Mouse (Mus musculus) midbrain, embryonic 15.5 days (tissue): ENCODE data around the gene Scyl1. TPM values are rescaled to one million over a fixed set of nuclear protein-coding genes. Genes with fewer than 3 reads are reported as not detected.

Experiments used
- ATAC-seq: fragments of 200-750 bp; cut with Nextera tagmentation; replicated peaks from 2 replicates; pipeline ENCODE4 v1.8.0; 2017; ENCODE audit warnings: moderate TSS enrichment
- H3K27ac ChIP-seq: fragments of 300-500 bp; sonication (generic); 2 replicates; pipeline ENCODE4 v1.5.1; 2015; ENCODE audit warnings: mild to moderate bottlenecking, inconsistent platforms
- H3K27me3 ChIP-seq: fragments of 300-500 bp; sonication (generic); replicated peaks from 2 replicates; pipeline ENCODE4 v1.6.1; 2015; ENCODE audit warnings: inconsistent platforms
- H3K36me3 ChIP-seq: fragments of 300-500 bp; sonication (generic); replicated peaks from 2 replicates; pipeline ENCODE4 v1.6.1; 2015; ENCODE audit warnings: inconsistent platforms
- H3K4me1 ChIP-seq: fragments of 300-500 bp; sonication (generic); 2 replicates; pipeline ENCODE4 v1.6.1; 2015; ENCODE audit warnings: inconsistent platforms
- H3K4me2 ChIP-seq: fragments of 300-500 bp; sonication (generic); 2 replicates; pipeline ENCODE4 v1.6.1; 2015; ENCODE audit warnings: inconsistent platforms, mild to moderate bottlenecking, moderate library complexity
- H3K4me3 ChIP-seq: fragments of 300-500 bp; sonication (generic); 2 replicates; pipeline ENCODE4 v1.5.1; 2015; ENCODE audit warnings: mild to moderate bottlenecking, inconsistent platforms
- H3K9ac ChIP-seq: fragments of 300-500 bp; sonication (generic); 2 replicates; pipeline ENCODE4 v1.6.1; 2015; ENCODE audit warnings: mild to moderate bottlenecking, inconsistent platforms
- H3K9me3 ChIP-seq: fragments of 300-500 bp; sonication (generic); 2 replicates; pipeline ENCODE4 v1.6.1; 2016; ENCODE audit warnings: inconsistent platforms
- WGBS: fragments of 180-500 bp; shearing (Covaris S2); methylation state at CpG from one replicate; pipeline ENCODE4 v1.1.7; 2015; ENCODE audit warnings: mixed read lengths; 5-methylcytosine and 5-hydroxymethylcytosine counted together
- polyA plus RNA-seq: library from polyadenylated mRNA; unstranded; fragments of >200 nt; fragmentation: Nextera tagmentation; extraction: Ambion mirVana; gene quantifications from 2 replicates; pipeline ENCODE4 v1.2.1, GENCODE M21; 2015

Gene Scyl1
- polyA plus RNA-seq, 1 experiment from 2014 or later: 94.7 TPM

DNA sequence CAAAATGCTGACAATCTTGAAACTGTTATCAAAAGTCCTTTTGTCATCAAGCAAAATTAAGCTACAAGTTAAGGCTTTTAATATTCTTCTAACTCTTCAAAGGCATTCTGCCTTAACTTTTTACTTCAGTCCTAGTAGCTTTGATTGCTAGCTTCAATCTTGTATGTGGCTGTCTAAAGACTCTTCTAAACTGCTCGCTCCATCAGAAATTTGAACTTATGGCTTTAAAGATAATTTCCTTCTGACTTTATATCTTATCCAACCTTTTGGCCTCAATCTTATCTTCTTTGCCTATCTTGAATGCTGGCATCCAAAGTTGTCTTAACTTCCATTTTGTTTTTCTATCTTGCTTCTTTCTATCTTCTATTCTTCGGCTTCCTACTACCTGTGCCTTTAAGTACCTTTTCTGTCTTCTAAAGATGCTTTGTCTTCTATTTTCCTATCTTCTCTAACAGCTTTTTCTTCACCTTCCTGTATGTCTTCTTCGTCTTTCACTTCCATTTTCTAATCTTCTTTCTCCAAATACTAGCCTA is 30.3 kb upstream of the Scyl1 start:
- H3K9me3 ChIP-seq: no peaks in the 10 kb centered on the region
- 3% methylated on average over 3 of the region's 3 CpGs for WGBS
- no peak for ATAC-seq
- H3K27me3 ChIP-seq: no peaks in the 10 kb centered on the region
- peak overlapping the region; percentile 80 for H3K4me3 ChIP-seq
- peak overlapping the region; percentile 89 for H3K4me2 ChIP-seq
- peaks cover 2% of the 10 kb centered on the region; the same call in 1 of the 2 replicates for H3K36me3 ChIP-seq
- H3K9ac ChIP-seq: peak overlapping the region; percentile 77
- H3K4me1 ChIP-seq: peaks cover 31% of the 10 kb centered on the region
- H3K27ac ChIP-seq: peak overlapping the region; percentile 100

- Histone ChIP-seq H3K9me3 (no peaks in the 10 kb centered on the region), H3K4me1 (peaks cover 31% of the 10 kb centered on the region), H3K27ac (peak overlapping the region; percentile 100), H3K27me3 (no peaks in the 10 kb centered on the region), H3K4me2 (peak overlapping the region; percentile 89), H3K36me3 (peaks cover 8% of the 10 kb centered on the region), H3K9ac (peak overlapping the region; percentile 77), H3K4me3 (peak overlapping the region; percentile 80)
- WGBS: under 1% methylated on average over 19 of the region's 19 CpGs
- ATAC-seq: no peak
Measured at GRCm38 (mm10) chr19:5800632-5801431, 29.6 kb upstream of the Scyl1 start.

- Histone ChIP-seq H3K27me3 (no peaks in the 10 kb centered on the region), H3K4me3 (peak overlapping the region; percentile 80), H3K4me2 (peak overlapping the region; percentile 89), H3K9ac (peak overlapping the region; percentile 77), H3K27ac (peak overlapping the region; percentile 100), H3K36me3 (peaks cover 8% of the 10 kb centered on the region), H3K9me3 (no peaks in the 10 kb centered on the region), H3K4me1 (peaks cover 37% of the 10 kb centered on the region)
- WGBS: 0% methylated on average over 2 of the region's 2 CpGs
- ATAC-seq: no peak
Measured at GRCm38 (mm10) chr19:5800350-5800631, 29.1 kb upstream of the Scyl1 start.

GRCm38 (mm10) chr19:5799566-5800349 is 28.5 kb upstream of the Scyl1 start:
- H3K9me3 ChIP-seq: no peaks in the 10 kb centered on the region
- peaks cover 9% of the 10 kb centered on the region for H3K36me3 ChIP-seq
- ATAC-seq: no peak
- H3K4me2 ChIP-seq: peak overlapping the region; percentile 89
- no peaks in the 10 kb centered on the region for H3K27me3 ChIP-seq
- peak overlapping the region; percentile 77 for H3K9ac ChIP-seq
- WGBS: 0% methylated on average over 10 of the region's 10 CpGs
- peak overlapping the region; percentile 100 for H3K27ac ChIP-seq
- peaks cover 38% of the 10 kb centered on the region for H3K4me1 ChIP-seq
- peak overlapping the region; percentile 80 for H3K4me3 ChIP-seq

DNA sequence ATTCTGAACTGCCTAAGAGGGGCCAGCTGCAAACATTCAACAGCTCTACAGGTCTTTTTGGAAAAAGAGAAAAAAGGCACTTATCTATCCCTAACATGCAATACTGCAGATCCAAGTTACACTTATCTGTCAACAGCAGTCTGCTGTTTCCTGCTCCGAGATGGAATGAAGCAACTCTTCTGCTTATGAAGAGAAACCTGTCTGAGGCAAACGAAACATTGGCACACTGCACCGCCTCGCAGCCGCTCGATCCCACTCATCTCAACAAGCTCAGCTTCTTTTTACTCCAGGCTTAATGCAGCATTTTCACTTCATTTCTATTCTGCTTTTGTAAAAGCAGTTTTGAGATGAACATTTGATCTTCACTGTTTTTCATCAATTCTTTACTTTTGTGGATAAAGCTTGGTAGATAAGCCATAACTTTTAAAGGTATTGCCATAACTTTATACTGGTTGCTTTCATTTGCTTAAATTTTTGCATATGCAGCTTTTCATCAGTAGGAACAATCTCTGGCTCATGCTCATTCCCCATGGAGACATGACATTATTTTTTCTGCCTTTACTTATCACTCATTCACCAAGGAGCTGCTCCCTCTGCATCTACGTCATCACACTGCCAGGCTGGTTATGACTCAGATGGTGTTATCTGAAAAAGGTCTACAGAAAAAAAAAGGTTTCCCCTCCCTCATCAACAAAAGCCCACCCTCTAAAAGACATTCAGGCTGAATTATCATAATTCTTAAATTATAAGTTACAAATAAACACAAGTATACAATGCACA is 27.7 kb upstream of the Scyl1 start:
- no peaks in the 10 kb centered on the region for H3K27me3 ChIP-seq
- WGBS: 0% methylated on average over 7 of the region's 7 CpGs
- no peaks in the 10 kb centered on the region for H3K9me3 ChIP-seq
- H3K27ac ChIP-seq: 0 out of 2 replicates have a peak overlapping the region, but pooled peaks have one; percentile 5
- peak overlapping the region; percentile 89 for H3K4me2 ChIP-seq
- ATAC-seq: no peak
- H3K4me3 ChIP-seq: peak overlapping the region; percentile 80
- peaks cover 10% of the 10 kb centered on the region for H3K36me3 ChIP-seq
- H3K9ac ChIP-seq: peak overlapping the region; percentile 62
- H3K4me1 ChIP-seq: peaks cover 36% of the 10 kb centered on the region

DNA sequence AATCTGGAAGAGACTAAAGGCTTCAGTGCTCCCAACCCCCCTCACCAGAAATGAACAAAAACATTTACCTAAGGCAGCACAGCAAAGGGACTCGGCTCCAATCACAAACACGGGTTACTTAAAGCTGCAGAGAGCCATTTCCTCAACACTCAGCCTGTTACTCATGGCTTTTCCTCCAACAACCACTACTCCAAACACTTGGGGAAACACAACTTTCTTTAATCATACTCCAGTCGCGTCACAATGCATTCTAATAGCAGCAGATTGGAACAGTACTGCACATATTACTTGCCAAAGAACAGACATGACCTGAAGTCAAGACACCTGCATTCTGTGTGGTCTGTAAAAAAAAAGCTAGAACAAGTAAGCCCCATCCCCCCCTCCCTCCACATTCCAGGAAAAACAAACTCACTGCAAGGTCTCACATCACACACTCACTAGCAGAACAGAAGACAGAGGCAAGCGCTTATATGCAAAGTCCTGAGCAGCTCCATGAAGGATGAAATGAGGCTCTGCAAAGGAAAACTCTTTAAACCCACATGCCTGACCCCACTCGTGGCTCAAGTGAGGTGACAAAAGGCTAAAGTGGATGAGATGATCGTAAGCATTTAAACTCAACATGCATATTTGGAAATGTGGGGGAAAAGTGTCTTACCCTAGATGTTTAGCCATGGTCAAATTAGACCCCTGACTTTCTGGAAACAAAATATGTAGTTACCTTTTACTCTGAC is 26.3 kb upstream of the Scyl1 start:
- Histone ChIP-seq H3K9me3 (no peaks in the 10 kb centered on the region), H3K36me3 (peaks cover 10% of the 10 kb centered on the region), H3K4me2 (peak overlapping the region; percentile 89), H3K4me1 (peaks cover 36% of the 10 kb centered on the region), H3K4me3 (peak overlapping the region; percentile 80), H3K9ac (peak overlapping the region; percentile 47), H3K27me3 (no peaks in the 10 kb centered on the region), H3K27ac (no peak overlapping the region; the same call in 1 of the 2 replicates)
- 11% methylated on average over 7 of the region's 7 CpGs for WGBS
- no peak for ATAC-seq

DNA sequence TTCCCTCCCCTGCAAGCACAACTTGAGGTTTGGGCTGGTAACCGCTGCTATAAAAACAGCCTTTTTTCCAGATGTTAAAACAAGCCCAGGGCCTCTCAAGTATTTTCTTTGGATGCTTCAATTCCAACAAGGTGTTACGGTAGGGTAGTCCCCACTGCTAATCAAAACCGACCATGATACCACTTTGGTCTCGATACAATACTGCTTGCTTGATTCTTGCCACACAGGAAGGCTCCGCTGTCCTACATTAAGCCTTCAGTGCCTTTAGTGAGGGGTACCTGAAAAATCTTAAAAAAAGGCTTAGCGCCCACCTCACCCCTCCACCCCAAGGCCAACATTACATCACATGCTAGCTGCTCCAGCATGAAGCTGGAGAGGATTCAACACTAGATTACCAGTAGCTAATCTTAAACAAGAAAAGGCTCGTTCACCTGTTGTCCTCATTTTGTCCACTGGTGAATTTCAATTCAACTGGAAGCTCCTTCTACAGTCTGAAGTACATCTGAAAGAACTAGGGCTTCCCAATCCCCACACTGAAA is 25.4 kb upstream of the Scyl1 start:
- no peaks in the 10 kb centered on the region for H3K27me3 ChIP-seq
- ATAC-seq: no peak

DNA sequence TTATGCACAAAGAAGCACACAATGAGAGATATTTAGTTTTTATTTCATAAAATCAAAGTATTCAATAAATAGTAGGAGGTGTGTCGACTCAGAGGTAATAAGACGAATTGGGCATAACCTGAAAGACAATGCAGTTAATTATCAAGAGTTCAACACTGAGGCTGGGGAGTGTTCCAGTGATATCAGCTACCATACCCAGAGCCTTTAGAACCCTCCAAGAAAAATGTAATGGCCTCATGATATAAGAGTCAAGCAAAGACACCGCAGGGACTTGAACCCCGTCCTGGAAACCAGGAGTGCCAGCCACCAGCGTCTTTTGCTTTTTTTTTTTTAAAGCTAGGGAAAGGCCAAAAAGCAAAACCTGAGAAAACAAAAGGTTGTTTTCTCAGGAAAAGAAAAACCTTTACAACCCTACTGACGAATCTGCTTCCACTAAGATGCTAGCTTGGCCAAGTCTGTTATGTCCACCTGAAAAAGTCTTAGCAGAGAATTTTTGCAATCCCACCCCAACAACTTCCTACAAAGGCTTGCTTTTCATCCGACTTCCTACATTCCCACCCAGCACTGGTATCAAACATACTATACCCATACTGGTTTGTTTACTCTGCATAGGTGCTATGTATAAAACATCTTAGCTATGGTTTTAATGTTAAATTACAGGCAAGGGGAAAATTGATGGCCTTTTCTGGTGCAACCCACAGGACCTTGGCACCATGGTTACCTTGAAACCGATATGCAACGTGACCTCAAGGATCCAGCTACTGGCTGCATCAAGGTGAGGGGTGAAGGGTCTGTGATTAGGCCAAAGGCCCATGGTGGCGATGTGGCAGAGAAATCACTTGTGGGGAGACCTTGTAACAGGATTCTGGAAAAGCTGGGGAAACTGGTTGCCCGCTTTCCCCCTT is 24.7 kb upstream of the Scyl1 start:
- ATAC-seq: no peak
- 58% methylated on average over 11 of the region's 11 CpGs for WGBS
- Histone ChIP-seq H3K4me1 (peaks cover 36% of the 10 kb centered on the region), H3K27me3 (no peaks in the 10 kb centered on the region), H3K4me2 (peak overlapping the region; percentile 89), H3K36me3 (peaks cover 10% of the 10 kb centered on the region), H3K9ac (peak overlapping the region; percentile 47), H3K27ac (peak overlapping the region; percentile 23; the same call in 1 of the 2 replicates), H3K4me3 (peak overlapping the region; percentile 80), H3K9me3 (no peaks in the 10 kb centered on the region)

More for the DNA sequence above, 25.4 kb upstream of the Scyl1 start:
- peak overlapping the region; percentile 23; the same call in 1 of the 2 replicates for H3K27ac ChIP-seq
- peaks cover 10% of the 10 kb centered on the region for H3K36me3 ChIP-seq
- peak overlapping the region; percentile 89 for H3K4me2 ChIP-seq
- H3K9ac ChIP-seq: peak overlapping the region; percentile 47
- peaks cover 36% of the 10 kb centered on the region for H3K4me1 ChIP-seq
- 53% methylated on average over 7 of the region's 7 CpGs for WGBS
- H3K4me3 ChIP-seq: peak overlapping the region; percentile 80
- H3K9me3 ChIP-seq: no peaks in the 10 kb centered on the region

DNA sequence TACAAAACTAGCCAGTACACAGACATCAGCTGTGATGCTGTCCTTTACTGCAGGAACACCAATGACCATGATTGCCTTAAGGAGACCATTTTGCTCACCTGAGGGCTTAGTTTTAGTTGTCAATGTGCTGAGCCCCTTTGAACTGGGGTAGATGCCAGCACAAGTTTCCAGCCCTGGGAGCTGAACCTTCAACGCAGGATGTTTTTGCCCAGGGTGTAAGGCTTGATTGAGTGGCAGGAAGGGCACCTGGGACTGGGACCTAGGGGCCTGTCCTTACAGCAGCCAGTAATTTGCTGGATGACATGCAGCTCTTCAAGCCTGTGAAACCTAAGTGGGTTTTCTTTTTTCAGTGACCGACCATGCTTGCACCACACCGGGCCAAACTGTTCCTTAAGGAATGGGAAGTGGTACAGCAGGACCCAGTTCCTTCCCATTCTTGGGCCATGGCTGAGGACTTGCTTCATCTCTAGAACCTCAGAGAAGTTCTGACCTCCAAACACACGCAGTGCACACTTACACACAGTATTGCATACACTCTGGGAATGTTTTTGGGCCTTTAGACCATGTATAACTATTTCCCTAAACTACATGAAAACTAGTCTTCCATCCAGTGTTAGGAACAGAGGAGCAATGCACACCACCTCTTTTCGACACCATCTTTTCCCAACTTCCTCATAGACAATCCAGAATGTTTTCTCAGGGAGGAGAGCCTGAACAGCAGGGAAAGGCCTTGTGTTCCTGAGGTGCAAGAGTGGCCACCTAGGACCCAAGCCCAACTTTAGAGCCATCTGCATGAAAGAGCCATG is 23.8 kb upstream of the Scyl1 start:
- Histone ChIP-seq H3K4me3 (peak overlapping the region; percentile 80), H3K27ac (peak overlapping the region; percentile 50), H3K4me1 (peaks cover 36% of the 10 kb centered on the region), H3K9ac (0 out of 2 replicates have a peak overlapping the region, but pooled peaks have one; percentile 20), H3K4me2 (peak overlapping the region; percentile 89), H3K27me3 (no peaks in the 10 kb centered on the region), H3K36me3 (peaks cover 10% of the 10 kb centered on the region), H3K9me3 (no peaks in the 10 kb centered on the region)
- no peak for ATAC-seq
- 40% methylated on average over 5 of the region's 5 CpGs for WGBS
